Mouse (Mus musculus) common myeloid progenitor, adult 5-6 weeks (primary cell): Measurements from ENCODE around the gene Col5a1. TPM values are rescaled to one million over a fixed set of nuclear protein-coding genes. Genes with fewer than 3 reads are reported as not detected.

Experiments
- ATAC-seq: replicated peaks from 2 replicates; pipeline ENCODE4 v1.8.0; 2016; ENCODE audit warnings: low read depth, mild to moderate bottlenecking, moderate TSS enrichment, inconsistent platforms; ENCODE audit not compliant: poor library complexity, severe bottlenecking
- total RNA-seq: library from RNA; stranded (forward); fragments of 200-1000, 187-1606 nt; gene quantifications from 2 replicates; pipeline ENCODE4 v1.2.3, GENCODE M21; 2017

Col5a1 gene
- total RNA-seq, 1 experiment from 2014 or later, result 5.0 TPM

- 0 out of 2 replicates have a peak, but pooled peaks have one; percentile 15 for ATAC-seq
These were observed 178.9 kb downstream of the Col5a1 start for GRCm38 (mm10) chr2:28065081-28065651.

GRCm38 (mm10) chr2:28066686-28067085 is 180.5 kb downstream of the Col5a1 start:
- ATAC-seq, result no peak

- ATAC-seq, result no peak
These were observed 180.9 kb downstream of the Col5a1 start for GRCm38 (mm10) chr2:28067175-28067574.

GRCm38 (mm10) chr2:28067821-28068536 is 181.8 kb downstream of the Col5a1 start:
- ATAC-seq, result peak; percentile 15; the same call in 1 of the 2 replicates

GRCm38 (mm10) chr2:28068537-28068878 is 182.3 kb downstream of the Col5a1 start:
- no peak for ATAC-seq

GRCm38 (mm10) chr2:28075616-28076187 is 189.5 kb downstream of the Col5a1 start:
- peak; percentile 83 for ATAC-seq

- no peak for ATAC-seq
These were observed 198.5 kb downstream of the Col5a1 start, which contains the start of gene Fcnb for GRCm38 (mm10) chr2:28084768-28085167. TSS of gene Fcnb (minus strand) at chr2:28084885.

- no peak for ATAC-seq
These were observed 199.9 kb downstream of the Col5a1 start for GRCm38 (mm10) chr2:28086112-28086511.

GRCm38 (mm10) chr2:28089095-28089494 is 202.9 kb downstream of the Col5a1 start:
- ATAC-seq, result no peak

Other genes with a start within 250 kb of the Col5a1 start
- 3.5 and 4.0 TPM in 2 replicates for gene Rxra, start 210.0 kb upstream of the Col5a1 start, total RNA-seq
- gene Fcnb, start 198.5 kb downstream of the Col5a1 start, total RNA-seq, result 4.8 and 5.1 TPM in 2 replicates